Mouse (Mus musculus) embryo, embryonic 9.5 days (tissue): Measurements from ENCODE around the gene Prkag3.

ENCODE experiments used
- DNase-seq: peaks from one replicate; pipeline ENCODE4 v3.0.0-alpha.2; 2017; ENCODE audit errors: extremely low spot score

Prkag3 gene

GRCm38 (mm10) chr1:74748643-74749271 is at the start of gene Prkag3:
Gene Prkag3 (minus strand): TSS chr1:74749221.
- DNase-seq = peak; percentile 57

GRCm38 (mm10) chr1:74797459-74797858 is 48.4 kb upstream of the Prkag3 start:
- DNase-seq = no peak

- no peak for DNase-seq
Observed at GRCm38 (mm10) chr1:74795145-74795529, 46.1 kb upstream of the Prkag3 start.

GRCm38 (mm10) chr1:74794487-74795144 is 45.6 kb upstream of the Prkag3 start:
- no peak for DNase-seq

- DNase-seq = no peak
Observed at GRCm38 (mm10) chr1:74792831-74793660, 44.0 kb upstream of the Prkag3 start.

GRCm38 (mm10) chr1:74791249-74791648 is 42.2 kb upstream of the Prkag3 start, which contains the start of gene Wnt10a:
Gene Wnt10a (plus strand): TSS chr1:74791516.
- DNase-seq = no peak

- no peak for DNase-seq
Observed at GRCm38 (mm10) chr1:74790095-74790494, 41.1 kb upstream of the Prkag3 start.

- DNase-seq = no peak
Observed at GRCm38 (mm10) chr1:74788603-74789176, 39.7 kb upstream of the Prkag3 start.

- DNase-seq = peak; percentile 82
Observed at GRCm38 (mm10) chr1:74787846-74788245, 38.8 kb upstream of the Prkag3 start.

GRCm38 (mm10) chr1:74784041-74784759 is 35.2 kb upstream of the Prkag3 start:
- DNase-seq = peak; percentile 70

- no peak for DNase-seq
Observed at GRCm38 (mm10) chr1:74783554-74783953, 34.5 kb upstream of the Prkag3 start.

- DNase-seq = no peak
Observed at GRCm38 (mm10) chr1:74782045-74782444, 33.0 kb upstream of the Prkag3 start.

- DNase-seq = no peak
Observed at GRCm38 (mm10) chr1:74778934-74779486, 30.0 kb upstream of the Prkag3 start.

- no peak for DNase-seq
Observed at GRCm38 (mm10) chr1:74775816-74776215, 26.8 kb upstream of the Prkag3 start.

GRCm38 (mm10) chr1:74774062-74774461 is 25.0 kb upstream of the Prkag3 start:
- DNase-seq = no peak

- DNase-seq = peak; percentile 82
Observed at GRCm38 (mm10) chr1:74773136-74773535, 24.1 kb upstream of the Prkag3 start.

- no peak for DNase-seq
Observed at GRCm38 (mm10) chr1:74771931-74772620, 23.1 kb upstream of the Prkag3 start.

- no peak for DNase-seq
Observed at GRCm38 (mm10) chr1:74771845-74771930, 22.7 kb upstream of the Prkag3 start, which contains the start of gene Wnt6. Gene Wnt6 (plus strand): TSS chr1:74771892.

- no peak for DNase-seq
Observed at GRCm38 (mm10) chr1:74771467-74771844, 22.4 kb upstream of the Prkag3 start.

GRCm38 (mm10) chr1:74770727-74771466 is 21.9 kb upstream of the Prkag3 start:
- DNase-seq = no peak

- peak; percentile 71 for DNase-seq
Observed at GRCm38 (mm10) chr1:74763081-74763480, 14.1 kb upstream of the Prkag3 start.
